Mouse (Mus musculus): ENCODE data around the gene Ncbp3. TPM values are rescaled to one million over a fixed set of nuclear protein-coding genes. Genes with fewer than 3 reads are reported as not detected.

The Ncbp3 gene
- total RNA-seq, 1 experiment = 10.4 TPM

- TF ChIP-seq ZC3H11A (IDR thresholded peaks at IDR 0.05; ENCODE audit: borderline replicate concordance, low read depth, low read length) = peak; percentile 50; the same call in 1 of the 2 replicates
- TF ChIP-seq HCFC1 (IDR thresholded peaks at IDR 0.05; ENCODE audit: borderline replicate concordance, insufficient read depth, low read length) = no peak
- Histone ChIP-seq H3K9ac (ENCODE audit: insufficient read depth, low read depth, low read length, poor library complexity, severe bottlenecking) (no peak overlapping the region), H3K4me1 (ENCODE audit: control insufficient read depth in 2 of 2, insufficient read depth in 2 of 2, low read length in 2 of 2, poor library complexity in 1 of 2) (peaks cover 0 to 12% of the 10 kb centered on the region in 2 experiments; a peak in 1 of 4 replicates), H3K9me3 (ENCODE audit: control insufficient read depth, insufficient read depth, low read depth, low read length) (no peaks in the 10 kb centered on the region), H3K4me3 (ENCODE audit: insufficient read depth in 1 of 2, low read depth in 1 of 2, low read length in 2 of 2, poor library complexity in 1 of 2, severe bottlenecking in 1 of 2) (no peak overlapping the region), H3K27ac (ENCODE audit: insufficient read depth, low read depth, low read length, poor library complexity, severe bottlenecking) (no peak overlapping the region), H3K36me3 (ENCODE audit: control insufficient read depth, insufficient read depth, low read length, poor library complexity, severe bottlenecking) (no peaks in the 10 kb centered on the region)
- no peak for DNase-seq (ENCODE audit: low read depth, low spot score)
- in situ Hi-C loops (cut with MboI; ENCODE audit: low sequenced_read_pairs in 2 of 2, unreplicated experiment in 2 of 2) = no loop called here
Measured at GRCm38 (mm10) chr11:73039102-73039799, 8.3 kb upstream of the Ncbp3 start.

DNA sequence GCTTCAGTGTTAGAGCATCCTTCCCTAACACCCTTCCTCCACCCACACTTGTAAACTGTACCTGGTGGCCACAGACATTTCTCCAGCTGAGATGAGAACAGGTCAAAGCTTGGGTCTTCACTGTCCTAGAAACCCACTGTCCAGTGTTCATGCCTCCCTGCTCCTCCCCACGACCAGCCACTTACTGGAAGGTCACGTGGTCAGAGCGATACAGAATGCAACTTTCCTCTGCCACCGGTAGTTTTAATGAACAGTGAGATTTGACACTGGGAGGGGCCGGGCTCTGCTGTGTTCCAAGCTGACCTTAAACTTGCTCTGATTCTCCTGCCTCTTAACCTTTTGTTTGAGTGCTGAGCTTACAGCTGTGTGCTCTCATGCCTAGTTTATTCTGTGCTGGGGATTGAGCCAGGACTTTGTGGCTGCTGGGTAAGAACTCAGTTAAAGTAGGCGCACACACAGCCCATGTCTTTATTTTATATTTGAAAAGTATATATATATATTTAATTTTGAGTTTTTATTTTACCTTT is 3.3 kb upstream of the Ncbp3 start:
- Histone ChIP-seq H3K36me3 (ENCODE audit: control insufficient read depth, insufficient read depth, low read length, poor library complexity, severe bottlenecking) (no peaks in the 10 kb centered on the region), H3K27ac (ENCODE audit: insufficient read depth, low read depth, low read length, poor library complexity, severe bottlenecking) (no peak overlapping the region), H3K4me1 (ENCODE audit: control insufficient read depth in 2 of 2, insufficient read depth in 2 of 2, low read length in 2 of 2, poor library complexity in 1 of 2) (peaks cover 7 to 15% of the 10 kb centered on the region in 2 experiments; a peak in 2 of 4 replicates), H3K9me3 (ENCODE audit: control insufficient read depth, insufficient read depth, low read depth, low read length) (no peaks in the 10 kb centered on the region), H3K4me3 (ENCODE audit: insufficient read depth in 1 of 2, low read depth in 1 of 2, low read length in 2 of 2, poor library complexity in 1 of 2, severe bottlenecking in 1 of 2) (no peak overlapping the region), H3K9ac (ENCODE audit: insufficient read depth, low read depth, low read length, poor library complexity, severe bottlenecking) (no peak overlapping the region)
- no peak for TF ChIP-seq HCFC1 (IDR thresholded peaks at IDR 0.05; ENCODE audit: borderline replicate concordance, insufficient read depth, low read length)
- no peak for TF ChIP-seq ZC3H11A (IDR thresholded peaks at IDR 0.05; ENCODE audit: borderline replicate concordance, low read depth, low read length)
- TF ChIP-seq CHD2 (IDR thresholded peaks at IDR 0.05; ENCODE audit: low read depth, low read length) = no peak
- no peak for TF ChIP-seq MAFK (IDR thresholded peaks at IDR 0.05; ENCODE audit: insufficient read depth, low read depth, low read length)
- TF ChIP-seq ZNF384 (IDR thresholded peaks at IDR 0.05; ENCODE audit: low read depth, low read length) = no peak
- in situ Hi-C loops (cut with MboI; ENCODE audit: low sequenced_read_pairs in 2 of 2, unreplicated experiment in 2 of 2) = no loop called here
- DNase-seq (ENCODE audit: low read depth, low spot score) = no peak

- H3K36me3 ChIP-seq (ENCODE audit: control insufficient read depth, insufficient read depth, low read length, poor library complexity, severe bottlenecking) = no peaks in the 10 kb centered on the region
- H3K27ac ChIP-seq (ENCODE audit: insufficient read depth, low read depth, low read length, poor library complexity, severe bottlenecking) = no peak overlapping the region
Measured at GRCm38 (mm10) chr11:73044789-73045188, 2.8 kb upstream of the Ncbp3 start.

GRCm38 (mm10) chr11:73048030-73048876 is 670 bp downstream of the Ncbp3 start:
- peak overlapping the region; percentile 98 for H3K9ac ChIP-seq (ENCODE audit: insufficient read depth, low read depth, low read length, poor library complexity, severe bottlenecking)
- H3K4me3 ChIP-seq (ENCODE audit: insufficient read depth in 1 of 2, low read depth in 1 of 2, low read length in 2 of 2, poor library complexity in 1 of 2, severe bottlenecking in 1 of 2) = peak overlapping the region; percentile 87 to 95
- H3K9me3 ChIP-seq (ENCODE audit: control insufficient read depth, insufficient read depth, low read depth, low read length) = no peaks in the 10 kb centered on the region
- H3K36me3 ChIP-seq (ENCODE audit: control insufficient read depth, insufficient read depth, low read length, poor library complexity, severe bottlenecking) = peaks cover 4% of the 10 kb centered on the region; the same call in 1 of the 2 replicates
- TF ChIP-seq MAFK (IDR thresholded peaks at IDR 0.05; ENCODE audit: insufficient read depth, low read depth, low read length) (no peak), ZNF384 (IDR thresholded peaks at IDR 0.05; ENCODE audit: low read depth, low read length) (no peak), CHD2 (IDR thresholded peaks at IDR 0.05; ENCODE audit: low read depth, low read length) (no peak), ZC3H11A (IDR thresholded peaks at IDR 0.05; ENCODE audit: borderline replicate concordance, low read depth, low read length) (no peak), HCFC1 (IDR thresholded peaks at IDR 0.05; ENCODE audit: borderline replicate concordance, insufficient read depth, low read length) (no peak)
- H3K27ac ChIP-seq (ENCODE audit: insufficient read depth, low read depth, low read length, poor library complexity, severe bottlenecking) = peak overlapping the region; percentile 34; the same call in 1 of the 2 replicates
- DNase-seq (ENCODE audit: low read depth, low spot score) = no peak
- peaks cover 7 to 12% of the 10 kb centered on the region in 2 experiments; a peak in 2 of 4 replicates for H3K4me1 ChIP-seq (ENCODE audit: control insufficient read depth in 2 of 2, insufficient read depth in 2 of 2, low read length in 2 of 2, poor library complexity in 1 of 2)
- in situ Hi-C loops (cut with MboI; ENCODE audit: low sequenced_read_pairs in 2 of 2, unreplicated experiment in 2 of 2) = no loop called here

More at GRCm38 (mm10) chr11:73044789-73045188, 2.8 kb upstream of the Ncbp3 start:
- DNase-seq (ENCODE audit: low read depth, low spot score) = no peak
- Histone ChIP-seq H3K4me3 (ENCODE audit: insufficient read depth in 1 of 2, low read depth in 1 of 2, low read length in 2 of 2, poor library complexity in 1 of 2, severe bottlenecking in 1 of 2) (no peak overlapping the region), H3K4me1 (ENCODE audit: control insufficient read depth in 2 of 2, insufficient read depth in 2 of 2, low read length in 2 of 2, poor library complexity in 1 of 2) (peaks cover 7 to 15% of the 10 kb centered on the region in 2 experiments; a peak in 2 of 4 replicates), H3K9ac (ENCODE audit: insufficient read depth, low read depth, low read length, poor library complexity, severe bottlenecking) (no peak overlapping the region), H3K9me3 (ENCODE audit: control insufficient read depth, insufficient read depth, low read depth, low read length) (no peaks in the 10 kb centered on the region)
- no peak for TF ChIP-seq MAFK (IDR thresholded peaks at IDR 0.05; ENCODE audit: insufficient read depth, low read depth, low read length)
- TF ChIP-seq CHD2 (IDR thresholded peaks at IDR 0.05; ENCODE audit: low read depth, low read length) = no peak
- TF ChIP-seq HCFC1 (IDR thresholded peaks at IDR 0.05; ENCODE audit: borderline replicate concordance, insufficient read depth, low read length) = no peak
- TF ChIP-seq ZC3H11A (IDR thresholded peaks at IDR 0.05; ENCODE audit: borderline replicate concordance, low read depth, low read length) = no peak
- TF ChIP-seq ZNF384 (IDR thresholded peaks at IDR 0.05; ENCODE audit: low read depth, low read length) = no peak
- in situ Hi-C loops (cut with MboI; ENCODE audit: low sequenced_read_pairs in 2 of 2, unreplicated experiment in 2 of 2) = no loop called here

Data from ES-E14 (cell line).